Mouse (Mus musculus) lung, embryonic 14.5 days (tissue): ENCODE results near the gene Grk6. TPM values are rescaled to one million over a fixed set of nuclear protein-coding genes. Genes with fewer than 3 reads are reported as not detected.

Source experiments
- ATAC-seq: fragments of 200-750 bp; cut with Nextera tagmentation; 2 replicates; pipeline ENCODE4 v1.8.0; 2017; ENCODE audit warnings: mild to moderate bottlenecking, moderate TSS enrichment, moderate library complexity; ENCODE audit not compliant: insufficient read depth
- DNase-seq: peaks from one replicate; pipeline ENCODE4 v3.0.0-alpha.2; 2015
- H3K27ac ChIP-seq: fragments of 300-500 bp; sonication (generic); 2 replicates; pipeline ENCODE4 v1.5.1; 2014; ENCODE audit warnings: low read depth, mild to moderate bottlenecking, moderate library complexity
- H3K27me3 ChIP-seq: fragments of 300-500 bp; sonication (generic); 2 replicates; pipeline ENCODE4 v1.6.1; 2014; ENCODE audit warnings: low read length, control low read depth; ENCODE audit not compliant: insufficient read depth
- H3K36me3 ChIP-seq: fragments of 300-500 bp; sonication (generic); 2 replicates; pipeline ENCODE4 v1.6.1; 2014; ENCODE audit warnings: control low read depth; ENCODE audit not compliant: insufficient read depth
- H3K4me1 ChIP-seq: fragments of 300-500 bp; sonication (generic); 2 replicates; pipeline ENCODE4 v1.6.1; 2014; ENCODE audit warnings: antibody characterized with exemption, control low read depth; ENCODE audit not compliant: insufficient read depth
- H3K4me2 ChIP-seq: fragments of 300-500 bp; sonication (generic); 2 replicates; pipeline ENCODE4 v1.6.1; 2014; ENCODE audit warnings: mild to moderate bottlenecking
- H3K4me3 ChIP-seq: fragments of 300-500 bp; sonication (generic); 2 replicates; pipeline ENCODE4 v1.5.1; 2014; ENCODE audit warnings: low read depth, low read length
- H3K9ac ChIP-seq: fragments of 300-500 bp; sonication (generic); 2 replicates; pipeline ENCODE4 v1.6.1; 2014
- H3K9me3 ChIP-seq: fragments of 300-500 bp; sonication (generic); 2 replicates; pipeline ENCODE4 v1.6.1; 2016; ENCODE audit warnings: low read depth, low read length, control low read depth
- CTCF ChIP-seq: IDR thresholded peaks from 2 replicates; pipeline ENCODE4 v1.5.1; 2016; ENCODE audit warnings: antibody characterized with exemption, low read depth
- WGBS: fragments of 180-500 bp; shearing (Covaris S2); extraction: QIAGEN DNeasy Blood & Tissue Kit; methylation state at CpG from one replicate; pipeline ENCODE4 v1.1.7; 2014; 5-methylcytosine and 5-hydroxymethylcytosine counted together
- polyA plus RNA-seq: library from polyadenylated mRNA; unstranded; fragments of >200 nt; fragmentation: Nextera tagmentation; extraction: Ambion mirVana; gene quantifications from 2 replicates; pipeline ENCODE4 v1.2.1, GENCODE M21; 2014

Gene Grk6
- polyA plus RNA-seq, 1 experiment from 2014 or later: 71.0 TPM

GRCm38 (mm10) chr13:55464027-55464884 is 19.4 kb downstream of the Grk6 start, which contains the start of gene Prr7:
Gene Prr7, plus strand, starts transcription at chr13:55464267.
- Histone ChIP-seq H3K4me3 (peak within 1 kb of the TSS; percentile 64), H3K27ac (peak within 1 kb of the TSS; percentile 80; the same call in 1 of the 2 replicates), H3K9me3 (no peaks in the 10 kb centered on the region), H3K27me3 (no peaks in the 10 kb centered on the region; the same call in 1 of the 2 replicates), H3K36me3 (peaks cover 28% of the 10 kb centered on the region), H3K9ac (peak within 1 kb of the TSS; percentile 71), H3K4me2 (peak within 1 kb of the TSS; percentile 98), H3K4me1 (peaks cover 10% of the 10 kb centered on the region; the same call in 1 of the 2 replicates)
- WGBS: under 1% methylated on average over 82 of the region's 84 CpGs
- DNase-seq (peak; percentile 80), ATAC-seq (peak; percentile 61)
- no peak for TF ChIP-seq CTCF

- Histone ChIP-seq H3K4me2 (peak overlapping the region; percentile 98), H3K9ac (peak overlapping the region; percentile 71), H3K27me3 (no peaks in the 10 kb centered on the region; the same call in 1 of the 2 replicates), H3K9me3 (no peaks in the 10 kb centered on the region), H3K27ac (no peak overlapping the region), H3K4me1 (peaks cover 10% of the 10 kb centered on the region; the same call in 1 of the 2 replicates), H3K36me3 (peaks cover 18% of the 10 kb centered on the region), H3K4me3 (peak overlapping the region; percentile 64)
- no peak for DNase-seq
- 29% methylated on average over 3 of the region's 3 CpGs for WGBS
- peak; percentile 18; the same call in 1 of the 2 replicates for ATAC-seq
- no peak for TF ChIP-seq CTCF
Measured at GRCm38 (mm10) chr13:55465184-55465583, 20.3 kb downstream of the Grk6 start.

- ATAC-seq: no peak
- no peak overlapping the region for H3K4me2 ChIP-seq
- no peak for TF ChIP-seq CTCF
Measured at GRCm38 (mm10) chr13:55465830-55466440, 21.1 kb downstream of the Grk6 start.

DNA sequence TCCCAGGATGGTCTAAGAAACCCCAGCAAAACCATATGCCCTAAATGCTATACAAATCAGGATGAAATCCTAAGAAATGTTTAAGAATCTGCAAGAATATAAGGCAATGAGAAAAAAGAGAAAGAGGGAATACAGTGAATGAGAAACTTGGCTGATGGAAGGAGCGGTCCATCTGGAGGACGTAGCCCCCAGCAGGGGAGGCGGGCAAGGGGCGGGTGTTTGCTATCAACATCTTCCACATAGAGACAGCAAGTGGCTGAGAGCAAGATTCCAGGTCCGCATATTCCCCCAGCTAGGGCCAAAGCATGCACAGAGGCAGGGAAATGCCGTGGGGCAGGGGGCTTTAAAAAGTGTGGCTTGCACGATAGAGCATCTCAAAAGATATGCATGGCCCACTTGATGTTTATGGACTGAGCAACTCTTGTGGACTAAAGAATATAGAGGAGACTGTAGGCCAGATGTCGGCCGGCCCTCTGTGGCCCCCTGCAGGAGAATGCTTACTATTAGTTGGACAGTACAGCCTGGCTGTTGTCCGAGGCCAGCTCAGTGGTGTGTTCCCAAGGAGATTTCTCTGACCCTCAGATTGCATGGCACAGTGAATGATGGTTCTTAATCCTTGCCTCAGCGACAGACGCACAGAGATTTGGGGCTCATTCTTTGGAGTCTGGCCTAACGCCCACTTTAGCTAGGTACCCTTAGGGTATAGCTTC is 24.1 kb downstream of the Grk6 start:
- Histone ChIP-seq H3K9me3 (no peaks in the 10 kb centered on the region), H3K9ac (no peak overlapping the region), H3K27me3 (peaks cover 1% of the 10 kb centered on the region; the same call in 1 of the 2 replicates), H3K36me3 (peaks cover 6% of the 10 kb centered on the region; the same call in 1 of the 2 replicates), H3K4me2 (no peak overlapping the region), H3K4me1 (peaks cover 6% of the 10 kb centered on the region; the same call in 1 of the 2 replicates), H3K4me3 (no peak overlapping the region), H3K27ac (no peak overlapping the region)
- TF ChIP-seq CTCF: peak; percentile 65
- no peak for ATAC-seq
- DNase-seq: peak; percentile 80
- 37% methylated on average over 13 of the region's 13 CpGs for WGBS

More at GRCm38 (mm10) chr13:55465830-55466440, 21.1 kb downstream of the Grk6 start:
- WGBS: 65% methylated on average over 5 of the region's 5 CpGs
- no peaks in the 10 kb centered on the region for H3K9me3 ChIP-seq
- DNase-seq: no peak
- no peak overlapping the region for H3K27ac ChIP-seq
- H3K36me3 ChIP-seq: peaks cover 11% of the 10 kb centered on the region; the same call in 1 of the 2 replicates
- peaks cover 10% of the 10 kb centered on the region; the same call in 1 of the 2 replicates for H3K4me1 ChIP-seq
- no peaks in the 10 kb centered on the region; the same call in 1 of the 2 replicates for H3K27me3 ChIP-seq
- no peak overlapping the region for H3K4me3 ChIP-seq
- no peak overlapping the region for H3K9ac ChIP-seq

DNA sequence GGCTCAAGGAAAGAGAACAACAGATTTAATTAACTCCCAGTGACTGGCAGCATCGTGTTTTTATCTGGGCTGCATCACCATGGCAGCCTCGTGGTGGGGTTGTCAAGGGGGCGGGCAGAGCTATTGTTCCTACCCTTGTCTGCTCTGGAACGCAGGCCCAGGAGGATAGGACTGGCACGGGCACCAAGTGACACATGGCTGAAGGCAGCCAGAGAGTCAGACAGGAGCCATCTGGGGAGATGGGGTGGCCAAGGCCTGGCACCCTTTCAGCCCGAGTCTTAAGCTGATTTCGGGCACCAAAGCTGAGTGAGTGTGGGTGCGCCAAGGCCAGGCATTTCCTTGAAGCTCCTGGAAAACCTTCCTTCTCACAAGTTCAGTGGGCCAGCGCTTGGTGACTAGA is 25.5 kb downstream of the Grk6 start:
- no peak overlapping the region for H3K4me3 ChIP-seq
- DNase-seq: no peak
- H3K9ac ChIP-seq: no peak overlapping the region
- H3K27ac ChIP-seq: no peak overlapping the region
- H3K4me1 ChIP-seq: no peaks in the 10 kb centered on the region
- ATAC-seq: no peak
- H3K27me3 ChIP-seq: 0 out of 2 replicates have a peak, but pooled peaks cover 8% of the 10 kb centered on the region
- H3K36me3 ChIP-seq: peaks cover 20% of the 10 kb centered on the region
- H3K4me2 ChIP-seq: no peak overlapping the region
- 80% methylated on average over 9 of the region's 9 CpGs for WGBS
- no peaks in the 10 kb centered on the region for H3K9me3 ChIP-seq
- no peak for TF ChIP-seq CTCF

GRCm38 (mm10) chr13:55471156-55471818 is 26.4 kb downstream of the Grk6 start:
- Histone ChIP-seq H3K27me3 (0 out of 2 replicates have a peak, but pooled peaks cover 8% of the 10 kb centered on the region), H3K9ac (peak overlapping the region; percentile 63), H3K4me1 (no peaks in the 10 kb centered on the region), H3K27ac (peak overlapping the region; percentile 18; the same call in 1 of the 2 replicates), H3K9me3 (no peaks in the 10 kb centered on the region), H3K4me2 (peak overlapping the region; percentile 96), H3K36me3 (peaks cover 29% of the 10 kb centered on the region), H3K4me3 (peak overlapping the region; percentile 56)
- peak; percentile 94 for TF ChIP-seq CTCF
- DNase-seq (peak; percentile 94), ATAC-seq (peak; percentile 71)
- 1% methylated on average over 54 of the region's 54 CpGs for WGBS
